Mouse (Mus musculus) layer of hippocampus, adult 2 months (tissue): ENCODE data around the gene Nup210. TPM values are rescaled to one million over a fixed set of nuclear protein-coding genes. Genes with fewer than 3 reads are reported as not detected.

Experiments
- DNase-seq, 2 experiments: peaks; one replicate each; pipeline ENCODE4 v3.0.0; 2022; ENCODE audit warnings: low spot score in 2 of 2
- H3K27ac ChIP-seq: fragments of 200-600 bp; 2 replicates; pipeline ENCODE4 v1.8.1; 2022
- H3K4me3 ChIP-seq: fragments of 200-600 bp; 2 replicates; pipeline ENCODE4 v1.8.1; 2022; ENCODE audit warnings: mild to moderate bottlenecking
- CTCF ChIP-seq: fragments of 200-600 bp; conservative IDR thresholded peaks from 2 replicates; pipeline ENCODE4 v1.8.1; 2022; ENCODE audit warnings: antibody characterized with exemption, mild to moderate bottlenecking, moderate library complexity
- total RNA-seq, 2 experiments: library from RNA; stranded (reverse); gene quantifications; 2 replicates each; pipeline ENCODE4 v1.2.3; 2021

Nup210 gene
- total RNA-seq, 2 experiments from 2014 or later, result 19.9 to 22.3 TPM

DNA sequence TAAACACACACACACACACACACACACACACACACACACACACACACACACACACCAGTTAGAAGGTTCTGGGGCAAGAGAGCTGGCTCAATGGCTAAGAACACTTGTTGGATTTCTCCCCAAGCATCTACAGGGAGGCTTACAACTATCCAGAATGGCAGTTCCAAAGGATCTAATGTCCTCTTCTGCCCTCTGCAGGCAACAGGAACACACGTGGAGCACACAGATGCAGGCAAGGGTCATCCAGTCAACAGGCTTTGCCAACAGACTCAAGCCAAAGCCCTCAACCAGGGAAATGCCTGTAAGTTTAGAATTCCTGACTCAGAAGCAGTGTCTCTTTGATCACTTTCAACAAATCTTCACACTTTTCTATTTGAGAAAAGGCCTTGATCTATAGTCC, 36.6 kb downstream of the Nup210 start:
- no peak overlapping the region for H3K4me3 ChIP-seq
- H3K27ac ChIP-seq, result no peak overlapping the region
- peak; percentile 49 for TF ChIP-seq CTCF
- no peak for DNase-seq

DNA sequence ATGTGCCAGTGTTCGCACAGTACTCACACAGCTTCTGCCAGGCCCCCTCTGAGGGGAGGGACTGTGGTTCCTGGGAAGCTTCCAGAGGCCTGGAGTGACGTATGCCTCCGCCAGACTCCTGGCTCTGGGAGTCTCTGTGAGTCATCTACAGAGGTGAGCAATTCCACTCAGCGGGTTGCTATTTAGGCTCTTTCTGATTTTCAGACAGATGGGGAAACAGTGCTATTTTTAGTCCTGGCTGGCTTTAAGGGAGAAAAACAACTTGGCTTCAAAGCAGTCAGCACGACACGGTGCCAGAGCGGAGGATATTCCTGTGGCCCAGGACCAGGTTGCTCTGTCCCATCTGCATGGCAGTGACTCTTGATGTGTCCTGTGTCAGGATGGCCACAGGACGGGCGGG, 40.4 kb downstream of the Nup210 start:
- Histone ChIP-seq H3K4me3 (no peak overlapping the region), H3K27ac (peak overlapping the region; percentile 28; the same call in 1 of the 2 replicates)
- TF ChIP-seq CTCF, result no peak
- DNase-seq, result peak; percentile 72 to 88

DNA sequence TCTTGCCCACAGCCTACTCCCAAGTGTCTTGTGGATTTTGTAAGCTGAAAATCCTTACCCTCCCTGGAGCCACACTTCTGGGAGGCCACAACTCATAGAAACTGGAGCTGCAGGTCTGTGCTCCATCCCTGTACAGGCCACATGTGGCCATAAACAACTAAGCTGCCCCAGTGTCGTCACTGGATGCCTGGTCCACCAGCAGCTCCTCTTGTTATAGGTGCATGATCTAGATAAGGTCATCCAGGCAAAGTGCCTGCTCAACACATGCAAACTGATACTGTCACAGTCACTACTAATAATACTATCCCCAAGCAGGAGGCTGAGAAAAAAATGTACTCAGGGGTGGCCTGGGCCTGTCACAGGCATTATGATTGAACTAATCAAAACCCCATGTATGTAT, 48.1 kb downstream of the Nup210 start:
- H3K4me3 ChIP-seq, result no peak overlapping the region
- TF ChIP-seq CTCF, result no peak
- no peak overlapping the region for H3K27ac ChIP-seq
- DNase-seq, result no peak

DNA sequence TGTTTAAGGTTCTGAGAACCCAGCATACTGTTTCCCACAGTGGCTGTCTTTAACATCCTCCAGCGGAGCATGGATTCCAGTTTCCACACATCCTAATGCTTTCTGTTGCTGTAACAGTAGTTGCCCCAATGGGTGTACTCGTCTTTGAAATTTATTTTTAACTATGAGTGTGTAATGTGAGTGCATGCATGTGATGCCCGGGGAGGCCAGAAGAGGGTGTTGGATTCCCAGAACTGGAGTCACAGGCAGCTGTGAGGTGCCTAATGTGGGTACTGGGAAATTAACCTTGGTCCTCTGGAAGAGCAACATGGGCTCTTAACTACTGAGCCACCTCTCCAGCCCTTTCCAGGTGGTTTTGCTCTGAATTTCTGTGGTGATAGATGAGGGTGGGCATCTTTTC, 49.6 kb downstream of the Nup210 start:
- peak; percentile 52 for TF ChIP-seq CTCF
- no peak for DNase-seq
- Histone ChIP-seq H3K4me3 (no peak overlapping the region), H3K27ac (no peak overlapping the region)

DNA sequence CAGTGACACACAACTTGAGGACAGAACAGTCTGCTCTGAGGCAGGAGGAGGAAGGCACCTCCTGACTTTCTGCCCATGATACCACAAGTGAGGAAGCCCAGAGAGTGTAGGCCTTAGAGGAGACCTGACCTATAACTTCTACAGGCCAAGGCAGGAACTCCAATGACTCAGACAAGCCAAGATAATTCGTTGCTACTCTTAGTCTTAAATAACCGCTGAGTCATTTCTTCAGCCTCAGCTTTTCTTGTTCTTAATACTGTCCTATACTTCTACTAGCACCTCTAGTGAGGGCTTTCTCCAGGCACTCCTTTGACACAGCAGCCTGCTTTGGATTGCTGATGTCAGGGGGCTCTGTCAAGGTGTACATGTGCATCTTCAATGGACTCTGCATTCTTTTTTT, 55.3 kb downstream of the Nup210 start:
- no peak overlapping the region for H3K27ac ChIP-seq
- H3K4me3 ChIP-seq, result no peak overlapping the region
- DNase-seq, result no peak
- no peak for TF ChIP-seq CTCF

DNA sequence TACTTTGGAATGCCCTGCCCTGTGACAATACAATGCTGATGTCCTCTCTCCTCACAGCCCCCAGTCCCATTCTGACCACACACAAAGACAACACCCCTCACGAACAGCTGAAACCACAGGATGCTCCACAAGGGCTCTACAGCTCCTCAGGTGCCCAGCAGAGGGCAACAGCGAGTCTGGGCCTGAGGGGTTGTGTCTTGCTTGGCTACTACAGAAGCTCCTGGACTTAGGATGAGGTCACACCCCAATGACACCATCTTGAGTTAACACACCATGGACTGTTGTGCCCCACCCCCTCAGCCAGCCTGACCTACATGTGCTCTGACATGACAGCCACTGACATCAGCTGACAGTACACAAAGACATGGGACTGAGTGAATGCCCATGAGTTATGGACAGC, 56.9 kb downstream of the Nup210 start:
- TF ChIP-seq CTCF, result peak; percentile 91
- H3K27ac ChIP-seq, result no peak overlapping the region
- no peak overlapping the region for H3K4me3 ChIP-seq
- peak in 1 of 2 experiments; percentile 56 for DNase-seq

DNA sequence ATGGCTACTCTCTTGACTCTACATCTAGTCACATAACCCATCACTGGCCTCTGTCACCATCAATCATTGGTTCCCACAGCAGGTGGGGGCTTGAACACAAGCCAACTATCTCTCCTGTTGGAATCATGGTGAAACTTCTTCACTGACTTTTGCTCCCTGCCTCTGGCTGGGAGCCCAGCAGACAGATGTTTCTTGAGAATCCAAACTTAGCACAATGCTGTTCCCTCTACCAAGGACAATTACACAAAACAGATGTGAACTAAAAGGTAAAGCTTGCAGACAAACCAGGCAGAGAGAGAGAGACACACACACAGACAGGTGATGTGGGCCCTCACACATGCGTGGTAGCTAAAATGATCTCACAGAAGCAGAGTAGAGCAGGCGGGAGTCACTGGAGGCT, 58.6 kb downstream of the Nup210 start:
- H3K4me3 ChIP-seq, result no peak overlapping the region
- no peak for DNase-seq
- H3K27ac ChIP-seq, result no peak overlapping the region
- TF ChIP-seq CTCF, result no peak

DNA sequence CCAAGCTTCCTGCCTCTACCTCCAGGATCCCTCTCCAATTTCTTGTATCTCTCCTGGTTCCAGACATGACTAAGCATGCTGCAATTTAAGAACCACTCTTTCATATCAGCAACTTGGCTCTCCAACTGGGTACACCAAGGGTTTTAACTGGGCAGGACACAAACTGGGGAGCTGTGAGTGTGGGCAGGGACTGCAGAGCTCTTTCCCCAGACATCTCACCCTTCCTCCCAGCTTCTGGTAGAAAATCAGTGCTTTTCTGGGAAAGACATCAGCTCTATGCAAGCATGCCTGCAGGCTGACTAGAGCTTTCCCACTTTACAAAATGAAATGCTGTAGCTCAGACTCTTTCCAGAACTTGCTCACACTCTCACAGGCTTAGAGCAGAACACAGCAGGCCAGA, 60.3 kb downstream of the Nup210 start:
- TF ChIP-seq CTCF, result no peak
- no peak for DNase-seq
- Histone ChIP-seq H3K27ac (no peak overlapping the region), H3K4me3 (no peak overlapping the region)

DNA sequence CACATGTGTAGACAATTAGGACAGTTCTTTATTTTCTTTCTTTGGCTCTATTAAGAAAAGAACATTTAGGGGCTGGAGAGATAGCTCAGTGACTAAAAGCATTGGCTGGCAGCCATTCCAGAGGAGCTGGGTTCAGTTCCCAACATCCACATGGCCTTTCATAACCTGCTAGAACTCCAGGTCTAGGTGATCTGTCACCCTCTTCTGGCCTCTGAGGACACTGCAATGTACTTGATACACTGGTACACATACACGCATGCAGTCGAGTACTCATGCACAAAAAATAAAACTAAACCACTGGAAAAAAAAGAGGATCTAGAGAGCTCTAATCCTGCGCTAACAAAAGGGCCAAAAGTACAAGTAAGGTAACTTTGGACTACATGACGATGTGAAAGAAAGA, 64.1 kb downstream of the Nup210 start:
- DNase-seq, result no peak
- no peak; the same call in 1 of the 2 replicates for TF ChIP-seq CTCF

DNA sequence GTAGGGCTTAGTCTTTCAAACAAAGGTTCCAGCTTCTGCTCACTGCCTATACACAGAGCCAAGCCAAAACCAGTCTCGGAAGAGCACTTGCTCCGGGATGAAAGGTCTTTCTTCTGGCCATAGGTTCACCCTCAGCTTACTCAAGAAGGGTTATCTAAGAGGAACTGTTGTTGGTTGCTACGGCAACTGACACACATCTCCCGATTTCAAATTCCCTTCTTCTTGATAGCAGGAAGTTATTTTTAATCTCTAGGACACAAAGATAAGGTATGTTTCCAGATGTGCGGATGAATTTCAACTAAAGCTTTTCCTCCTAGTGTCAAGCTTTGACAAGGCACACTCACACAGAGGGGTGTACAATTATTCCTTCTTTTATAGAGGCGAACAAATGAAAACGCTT, 68.6 kb downstream of the Nup210 start:
- Histone ChIP-seq H3K4me3 (no peak overlapping the region), H3K27ac (peak overlapping the region; percentile 14; the same call in 1 of the 2 replicates)
- DNase-seq, result no peak
- TF ChIP-seq CTCF, result no peak

More for the DNA sequence above, 64.1 kb downstream of the Nup210 start:
- Histone ChIP-seq H3K4me3 (no peak overlapping the region), H3K27ac (no peak overlapping the region)

DNA sequence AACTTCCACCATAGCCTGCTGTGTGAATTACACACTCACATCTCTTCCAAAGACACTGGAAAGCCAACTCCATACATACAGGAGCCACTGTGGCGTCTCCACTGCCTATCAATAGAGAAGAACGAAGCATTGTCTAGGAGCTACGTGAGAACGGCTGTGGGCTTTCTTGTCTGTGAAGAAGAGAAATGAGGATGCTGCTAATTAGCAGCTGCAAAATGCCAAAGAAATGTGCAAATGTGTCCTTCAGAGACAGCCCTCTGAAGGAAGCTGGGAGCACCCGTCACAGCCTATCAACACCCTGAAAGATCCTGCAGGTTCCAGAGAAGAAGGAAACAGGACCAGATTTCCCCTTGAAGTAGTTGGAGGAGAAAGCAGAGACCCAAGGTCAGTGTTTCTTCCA, 69.2 kb downstream of the Nup210 start:
- Histone ChIP-seq H3K27ac (peak overlapping the region; percentile 14; the same call in 1 of the 2 replicates), H3K4me3 (no peak overlapping the region)
- TF ChIP-seq CTCF, result no peak
- no peak for DNase-seq

DNA sequence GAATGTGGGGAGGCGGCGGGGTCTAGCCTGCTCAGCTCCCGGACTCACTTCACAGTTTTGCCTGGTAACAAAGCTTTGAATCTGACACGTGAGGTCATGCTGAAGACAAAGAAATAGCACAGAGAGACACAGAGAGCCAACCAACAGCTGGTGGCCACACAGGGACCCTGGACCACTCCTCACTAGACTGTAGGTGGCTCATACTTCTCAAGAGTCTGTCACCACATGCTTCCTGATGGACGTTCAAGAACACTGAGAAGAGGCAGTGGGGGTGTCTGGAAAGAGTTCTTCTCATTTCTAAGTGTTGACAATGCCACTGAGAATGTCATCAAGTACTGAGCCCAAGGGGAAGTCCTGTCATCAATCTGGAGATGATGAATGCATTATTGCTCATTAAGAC, 70.4 kb downstream of the Nup210 start:
- DNase-seq, result no peak
- no peak for TF ChIP-seq CTCF
- no peak overlapping the region for H3K27ac ChIP-seq
- no peak overlapping the region for H3K4me3 ChIP-seq

DNA sequence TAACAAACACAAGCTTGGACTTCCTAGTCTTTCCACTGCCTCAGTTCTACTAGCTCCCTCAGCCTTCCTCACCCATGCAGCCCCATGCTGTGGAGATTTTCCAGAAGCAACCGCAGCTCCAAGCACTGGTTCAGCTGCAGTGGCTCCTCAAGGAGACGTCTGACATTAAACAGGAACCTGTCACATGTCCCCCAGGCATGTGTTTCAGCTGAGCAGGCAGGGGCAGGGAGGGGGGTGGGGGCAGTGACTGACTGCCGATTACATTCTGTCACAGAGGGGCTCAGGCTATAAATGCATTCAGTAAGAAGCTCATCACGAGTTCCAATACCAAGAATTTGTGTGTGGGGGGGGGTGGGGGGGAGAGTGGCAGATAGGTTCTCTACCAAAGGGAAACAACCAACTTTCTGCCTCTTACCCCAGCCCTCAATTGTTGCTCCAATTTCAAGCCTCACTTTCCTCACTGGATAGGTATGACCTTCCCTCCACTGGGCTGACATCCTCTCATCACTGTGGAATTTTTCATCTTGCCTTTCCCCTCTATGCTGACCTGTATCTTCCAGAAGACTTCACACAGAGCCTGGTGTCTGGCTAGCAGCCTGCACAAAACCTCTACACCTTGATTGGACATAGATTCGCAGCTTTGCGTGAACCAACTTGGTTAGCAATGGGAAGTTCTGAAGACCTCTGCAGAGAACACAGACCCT, 71.8 kb downstream of the Nup210 start:
- no peak overlapping the region for H3K4me3 ChIP-seq
- no peak overlapping the region for H3K27ac ChIP-seq
- no peak for TF ChIP-seq CTCF

DNA sequence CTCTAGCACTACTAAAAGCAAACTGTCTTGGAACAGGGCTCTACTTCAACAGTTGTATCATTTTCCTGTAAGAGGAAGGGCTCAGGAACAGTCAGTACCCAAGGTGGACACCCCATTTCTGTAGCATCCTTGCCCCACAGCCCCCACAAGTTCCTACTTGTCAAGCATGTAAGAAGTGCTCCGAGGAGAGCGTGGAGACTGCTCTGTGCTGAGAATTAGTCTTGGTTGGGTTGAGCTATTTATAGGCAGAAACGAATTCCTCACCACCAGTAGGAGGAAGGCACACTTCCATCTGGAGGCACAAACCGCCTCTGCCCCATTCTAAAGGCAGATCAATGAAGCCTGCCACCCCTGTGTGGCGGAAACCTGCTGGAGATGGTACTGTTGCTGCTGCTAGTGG, 75.3 kb downstream of the Nup210 start:
- Histone ChIP-seq H3K27ac (peak overlapping the region; percentile 51; the same call in 1 of the 2 replicates), H3K4me3 (no peak overlapping the region)
- DNase-seq, result peak; percentile 47 to 67
- peak; percentile 37 for TF ChIP-seq CTCF

More for the DNA sequence above, 71.8 kb downstream of the Nup210 start:
- no peak for DNase-seq

DNA sequence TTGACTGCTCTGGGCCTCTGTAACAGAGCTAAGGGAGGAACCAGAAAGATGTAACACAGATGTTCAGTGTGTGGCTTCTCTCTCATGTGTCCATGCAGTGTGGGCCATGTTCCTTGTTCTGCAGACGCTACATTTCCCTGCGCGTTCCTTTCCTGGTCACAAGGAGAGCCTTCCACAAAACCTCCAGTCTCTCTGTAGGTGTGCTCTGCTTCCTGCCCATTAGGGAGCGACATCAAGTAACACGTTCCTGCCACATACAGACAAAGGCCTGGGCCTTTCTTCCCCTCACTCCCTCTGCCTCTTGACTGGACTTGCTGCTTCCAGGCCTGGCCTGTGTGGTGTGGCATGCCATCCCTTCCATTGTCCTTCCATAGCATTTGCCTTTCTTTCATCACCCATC, 88.4 kb downstream of the Nup210 start:
- H3K27ac ChIP-seq, result no peak overlapping the region
- DNase-seq, result no peak
- no peak overlapping the region for H3K4me3 ChIP-seq
- TF ChIP-seq CTCF, result no peak
